Mouse (Mus musculus) left cerebral cortex, adult 8-10 months (tissue): Measurements from ENCODE around the gene Tmem232. TPM values are rescaled to one million over a fixed set of nuclear protein-coding genes. Genes with fewer than 3 reads are reported as not detected.
"Not testable (repeated sequence)": the region's sequence is repeated elsewhere in the genome, so short reads cannot be mapped to it uniquely, and the experiment has no call there.

Experiments used
- DNase-seq, 2 experiments: peaks; one replicate each; pipeline ENCODE4 v3.0.0; 2022; ENCODE audit warnings: low spot score in 2 of 2
- total RNA-seq, 4 experiments: library from RNA; stranded (reverse); gene quantifications; 2 replicates each; pipeline ENCODE4 v1.2.4; 2022

The Tmem232 gene
- total RNA-seq, 4 experiments from 2014 or later = 1.9 to 4.3 (median 2.6) TPM

GRCm38 (mm10) chr17:65532381-65532780, 8.2 kb downstream of the Tmem232 start:
- not testable (repeated sequence) for DNase-seq

GRCm38 (mm10) chr17:65527529-65527928, 13.1 kb downstream of the Tmem232 start:
- DNase-seq = no peak

DNA sequence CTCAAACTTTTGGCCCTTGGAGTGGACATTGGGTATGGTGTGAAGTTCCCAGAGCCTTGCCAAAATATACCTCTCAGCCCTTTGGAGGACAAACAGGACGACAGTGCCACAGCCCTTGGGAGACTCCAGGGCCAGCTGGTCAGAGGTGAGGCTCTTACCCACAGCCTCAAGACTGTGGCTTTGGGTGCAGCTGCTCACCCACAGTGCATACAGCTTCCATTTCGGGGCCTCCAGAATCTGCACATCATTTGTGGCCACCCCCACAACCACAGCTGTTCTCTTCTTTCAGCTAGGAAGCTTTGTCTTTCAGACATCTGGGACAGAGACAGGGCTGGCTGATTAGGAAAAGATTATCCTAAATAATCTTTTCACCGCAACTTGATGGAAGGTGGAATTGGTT, 27.1 kb downstream of the Tmem232 start:
- DNase-seq = no peak

DNA sequence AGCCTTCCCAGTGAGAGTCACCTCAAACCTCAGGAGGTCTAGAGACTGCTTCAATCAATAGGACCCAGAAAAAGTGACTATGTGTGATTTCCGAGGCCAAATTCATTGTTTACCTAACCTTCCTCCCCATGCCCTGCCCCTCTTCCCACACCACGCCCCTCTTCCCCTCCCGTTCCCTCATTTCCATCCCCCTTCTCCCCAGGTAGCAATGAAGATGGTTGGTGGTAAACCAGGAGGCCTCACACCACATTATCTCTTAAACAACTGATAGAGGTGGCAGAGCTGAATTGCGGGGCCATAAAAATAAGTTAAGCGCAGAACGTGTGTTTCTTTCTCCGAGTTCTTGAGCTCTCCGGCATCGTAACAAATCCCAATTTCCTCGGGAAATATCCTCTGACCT, 55.9 kb downstream of the Tmem232 start:
- no peak for DNase-seq

- no peak for DNase-seq
Measured at GRCm38 (mm10) chr17:65476747-65477146, 63.8 kb downstream of the Tmem232 start.

- no peak for DNase-seq
Measured at GRCm38 (mm10) chr17:65450818-65451217, 89.8 kb downstream of the Tmem232 start.

DNA sequence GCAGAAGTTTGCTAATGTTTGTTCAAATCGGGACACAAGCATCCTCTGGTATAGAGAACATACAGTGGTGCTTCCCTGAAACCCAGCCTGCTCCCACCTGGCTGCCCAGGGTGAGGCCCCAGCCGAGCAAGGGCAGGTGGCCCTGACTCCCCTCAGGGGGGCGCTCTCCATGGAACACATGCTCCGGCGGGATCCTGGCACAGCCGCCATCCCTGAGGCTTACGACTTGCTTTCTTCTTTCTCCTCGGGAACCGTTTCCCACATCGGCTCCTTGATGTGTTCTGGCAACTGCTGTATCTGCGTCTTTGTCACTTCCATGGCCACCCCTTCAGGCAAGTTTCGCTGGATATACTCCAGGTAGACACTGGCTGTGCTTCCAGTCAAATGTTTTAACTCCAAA, 102.7 kb downstream of the Tmem232 start:
- not testable (repeated sequence) for DNase-seq

DNA sequence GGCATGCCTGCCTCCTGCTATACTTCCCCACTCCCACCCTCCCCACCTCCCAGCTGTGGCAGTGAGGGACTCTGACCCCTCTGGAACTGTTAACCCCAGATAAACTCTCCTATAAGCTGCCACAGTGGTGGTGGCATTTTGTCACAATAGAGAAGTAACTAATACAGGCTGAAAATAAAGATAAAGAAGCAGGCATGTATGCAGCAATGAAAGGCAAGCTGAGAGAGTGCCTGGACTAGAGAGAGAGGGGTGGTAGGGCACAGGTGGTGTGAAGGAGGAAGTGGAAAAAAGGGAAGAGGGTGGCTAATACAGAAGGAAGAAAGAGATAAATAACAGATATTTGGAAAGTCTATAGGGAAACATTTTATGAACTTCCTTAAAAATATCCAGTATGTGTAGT, 121.5 kb downstream of the Tmem232 start:
- DNase-seq = no peak

DNA sequence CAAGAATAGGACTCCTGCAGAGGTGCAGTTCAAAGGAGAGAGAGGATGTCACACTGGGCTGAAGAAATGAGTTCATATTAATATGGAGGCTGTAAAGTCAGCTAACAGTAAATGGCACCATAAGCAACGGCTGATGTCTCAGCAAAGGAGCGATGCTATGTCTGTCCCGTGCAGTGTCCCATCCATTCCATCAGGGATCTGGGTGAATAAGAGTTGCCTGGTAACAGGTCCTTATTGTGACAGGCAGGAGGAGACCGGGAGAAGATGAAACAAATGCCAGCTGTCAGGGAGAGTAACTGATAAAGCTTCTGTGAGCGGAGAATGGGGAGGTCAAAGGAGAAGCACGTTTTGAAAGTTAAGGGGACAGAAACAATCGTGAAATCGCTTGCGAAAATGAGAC, 135.3 kb downstream of the Tmem232 start:
- no peak for DNase-seq

DNA sequence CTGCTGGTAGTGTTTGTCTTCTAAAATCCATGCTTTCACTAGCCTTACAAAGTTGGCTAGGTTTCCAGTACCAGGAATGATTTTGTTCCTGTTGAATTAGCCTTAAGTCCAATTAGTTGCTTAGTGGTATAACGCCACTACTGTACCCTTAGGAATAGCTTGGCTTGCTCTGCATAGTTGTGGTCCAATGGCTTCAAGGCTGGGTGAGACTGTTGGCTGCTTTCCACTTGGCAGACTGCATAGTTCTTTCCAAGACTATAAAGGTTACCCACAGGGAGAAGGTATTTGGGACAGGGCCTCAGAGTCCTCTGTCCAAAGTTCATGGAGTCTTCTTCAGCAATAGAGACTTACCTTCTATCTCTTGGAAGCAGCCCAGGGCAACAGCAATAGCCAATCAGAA, 139.7 kb downstream of the Tmem232 start:
- DNase-seq = no peak

DNA sequence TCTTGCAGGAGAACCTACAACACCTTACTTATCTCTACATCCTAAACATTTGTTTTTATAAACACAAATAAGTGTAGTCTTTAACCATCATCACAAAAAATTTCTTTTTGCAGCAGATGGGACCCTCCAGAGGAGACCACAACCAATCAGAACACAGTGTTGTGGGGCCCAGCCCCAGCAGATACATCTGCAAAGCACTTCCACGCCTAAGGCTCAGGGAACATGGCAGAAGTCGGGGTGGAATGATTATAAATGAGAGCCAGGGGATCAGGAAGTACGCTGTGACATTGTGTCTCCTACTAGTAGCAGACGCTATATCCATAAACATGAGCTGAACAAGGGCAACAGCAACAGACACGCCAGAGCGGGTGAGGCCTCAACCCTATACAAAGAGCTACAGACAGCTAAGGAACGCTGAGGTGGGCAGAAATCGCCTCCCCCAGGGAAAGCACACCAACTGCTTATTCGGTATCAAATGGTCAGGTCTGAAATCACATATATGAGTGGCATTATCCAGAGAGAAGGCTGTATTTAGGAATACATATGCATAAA, 156.1 kb downstream of the Tmem232 start:
- DNase-seq = no peak

GRCm38 (mm10) chr17:65370034-65370780, 170.4 kb downstream of the Tmem232 start:
- DNase-seq = peak; percentile 30 to 94

GRCm38 (mm10) chr17:65365535-65366254, 174.9 kb downstream of the Tmem232 start:
- no peak for DNase-seq

DNA sequence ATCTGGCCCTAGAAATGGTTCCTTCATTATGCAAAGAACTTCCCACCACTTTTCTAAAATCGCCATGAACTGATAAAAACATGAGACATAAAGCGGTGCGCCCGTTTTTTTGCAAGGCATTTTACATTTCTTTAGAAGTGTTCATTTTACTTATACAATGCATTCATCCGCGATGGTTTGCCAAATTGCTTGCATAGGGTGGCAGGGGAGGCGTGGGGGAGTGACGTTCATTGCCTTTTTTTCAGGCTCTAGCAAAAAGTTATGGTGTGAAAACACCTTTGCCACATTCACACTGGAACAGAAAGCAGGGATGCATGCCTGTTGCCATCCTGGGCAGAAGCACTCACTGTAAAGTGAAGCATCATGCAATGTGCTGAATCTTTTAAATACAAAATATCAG, 188.7 kb downstream of the Tmem232 start:
- peak in 1 of 2 experiments; percentile 64 for DNase-seq

- DNase-seq = no peak
Measured at GRCm38 (mm10) chr17:65340016-65340415, 200.6 kb downstream of the Tmem232 start.

DNA sequence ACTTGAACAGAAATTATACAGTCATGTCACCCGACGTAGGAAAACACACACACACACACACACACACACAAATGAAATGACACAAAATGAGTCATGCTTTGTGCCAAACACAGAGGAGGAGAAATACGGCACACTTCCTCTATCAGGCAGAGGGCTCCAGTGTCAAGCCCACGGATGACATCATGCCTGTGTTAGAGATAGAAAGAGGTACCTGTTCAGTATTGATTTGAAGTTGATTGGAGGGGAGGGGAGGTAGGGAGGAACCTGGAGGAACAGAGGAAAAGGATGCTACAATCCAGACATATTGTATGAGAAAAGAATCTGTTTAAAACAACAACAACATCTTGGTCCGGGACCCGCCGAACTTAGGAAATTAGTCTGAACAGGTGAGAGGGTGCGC, 209.8 kb downstream of the Tmem232 start:
- no peak for DNase-seq

DNA sequence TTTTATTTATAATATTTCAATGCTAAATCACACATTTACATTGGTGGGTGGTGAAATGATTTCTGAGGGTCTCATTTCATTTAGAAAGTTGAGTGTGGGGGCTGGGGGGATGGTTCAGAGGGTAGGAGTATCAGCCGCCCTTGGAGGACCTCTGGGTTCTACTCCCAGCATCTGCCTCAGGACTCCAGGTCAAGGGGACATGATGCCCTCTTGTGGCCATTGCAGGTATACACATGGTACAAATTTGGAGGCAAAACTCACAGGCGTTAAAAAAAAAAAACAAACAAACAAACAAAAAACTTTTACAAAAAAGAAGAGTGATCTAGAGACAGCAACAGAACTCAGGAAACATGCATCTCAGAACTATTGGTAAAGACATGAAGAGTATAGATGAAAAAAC, 215.3 kb downstream of the Tmem232 start:
- DNase-seq = no peak

DNA sequence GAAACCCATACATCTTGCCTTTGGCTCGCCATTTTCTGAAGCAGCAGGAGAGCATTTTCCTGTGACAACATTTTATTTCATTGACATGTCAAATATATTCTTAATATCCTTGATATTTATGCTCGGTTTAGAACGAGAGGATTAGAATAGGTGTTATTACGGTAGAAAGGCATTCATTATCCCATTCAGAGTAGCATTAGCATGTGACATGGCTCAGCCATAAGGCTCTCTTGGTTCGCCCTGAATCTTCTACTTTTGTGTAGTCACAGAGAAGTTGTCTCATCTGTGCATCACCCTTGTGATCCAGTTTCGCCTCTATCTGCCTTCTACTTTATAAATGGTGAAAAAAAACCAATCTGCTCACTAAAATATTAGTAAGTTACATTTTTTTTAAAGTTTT, 220.0 kb downstream of the Tmem232 start:
- DNase-seq = no peak

DNA sequence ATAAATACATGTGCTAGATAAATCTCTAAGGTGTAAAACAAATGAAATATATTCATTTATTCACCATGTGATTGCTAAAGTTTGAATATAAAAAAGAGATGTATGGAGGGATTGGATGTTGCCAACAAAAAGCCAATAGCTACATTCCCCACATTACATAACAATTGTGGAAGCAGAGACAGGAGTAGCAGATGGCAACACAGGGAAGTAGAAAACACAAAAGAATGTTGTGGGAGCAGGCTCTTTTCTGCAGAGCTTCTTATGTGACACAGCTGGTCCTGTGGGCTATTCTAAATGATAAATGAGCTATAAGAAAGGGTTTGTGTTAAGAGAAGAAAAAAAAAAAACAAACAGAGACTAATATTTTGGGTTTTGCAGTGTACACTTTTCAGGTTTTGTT, 240.6 kb downstream of the Tmem232 start:
- peak in 1 of 2 experiments; percentile 25 for DNase-seq

GRCm38 (mm10) chr17:65297831-65298230, 242.8 kb downstream of the Tmem232 start:
- no peak for DNase-seq

DNA sequence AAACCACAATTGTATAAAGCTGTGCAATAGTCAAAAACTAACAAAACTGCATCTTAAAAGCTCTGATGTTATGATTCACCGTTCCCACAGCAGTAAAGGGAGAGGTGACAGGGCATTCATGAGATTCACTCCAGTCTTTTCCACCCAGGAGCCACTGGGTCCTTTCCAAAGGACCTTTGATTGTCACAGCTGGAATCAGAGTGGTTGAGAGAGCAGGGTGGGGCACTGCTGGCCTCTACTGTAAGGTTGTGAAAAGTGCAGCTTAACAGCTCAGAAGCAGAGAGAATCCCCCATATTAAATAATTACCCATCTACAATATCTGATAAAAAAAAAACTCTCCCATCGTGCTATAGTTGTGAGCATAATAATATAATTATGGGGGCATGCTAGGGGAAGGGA, 288.4 kb downstream of the Tmem232 start:
- no peak for DNase-seq

GRCm38 (mm10) chr17:65250261-65250660, 290.3 kb downstream of the Tmem232 start:
- peak in 1 of 2 experiments; percentile 68 for DNase-seq

- DNase-seq = no peak
Measured at GRCm38 (mm10) chr17:65243716-65244115, 296.9 kb downstream of the Tmem232 start.
